Mouse (Mus musculus) spleen, adult 12 weeks (tissue): ENCODE results near the gene Fam133b.
"Not testable (repeated sequence)": the region's sequence is repeated elsewhere in the genome, so short reads cannot be mapped to it uniquely, and the experiment has no call there.

Source experiments
- DNase-seq: peaks from one replicate; pipeline ENCODE4 v3.0.0; 2022; ENCODE audit warnings: low spot score

Gene Fam133b

GRCm38 (mm10) chr5:3600298-3600697 is 56.7 kb downstream of the Fam133b start:
- no peak for DNase-seq

DNA sequence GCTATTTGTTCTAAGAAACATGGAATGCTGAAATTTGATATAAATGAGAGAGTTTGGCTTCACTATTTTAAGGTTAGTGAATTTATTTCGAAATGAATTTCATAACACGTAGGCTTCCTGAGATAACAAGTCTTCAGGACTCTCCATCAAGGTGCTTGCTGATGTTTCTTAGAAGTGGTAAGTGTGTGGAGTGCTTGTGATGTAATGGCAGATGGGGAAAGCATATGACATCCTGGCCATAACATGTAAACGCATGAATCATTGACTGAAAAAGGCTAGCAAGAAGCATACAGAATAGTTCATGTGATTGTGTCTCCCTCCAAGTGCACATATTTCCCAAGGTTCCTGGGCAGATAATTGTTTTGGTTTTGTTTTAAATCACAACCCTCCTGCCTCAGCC is 57.2 kb downstream of the Fam133b start:
- DNase-seq = no peak

DNA sequence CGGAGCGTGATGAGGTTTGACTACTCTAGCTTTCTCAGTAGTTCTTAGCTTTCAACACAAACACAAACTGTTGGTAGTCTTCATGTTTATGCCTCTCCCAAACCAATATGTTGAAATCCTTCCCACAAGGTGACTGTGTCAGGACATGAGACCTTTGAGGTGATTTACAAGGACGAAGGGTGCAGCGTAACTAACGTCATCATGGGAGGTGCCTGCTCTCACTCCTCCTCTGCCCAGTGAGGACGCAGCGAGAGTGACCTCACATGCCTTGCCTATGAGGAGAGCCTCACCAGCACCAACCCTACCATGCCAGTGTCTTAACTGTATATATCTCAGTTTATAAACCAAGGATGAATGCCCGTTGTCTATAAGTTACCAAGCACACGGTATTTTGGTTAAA is 63.5 kb downstream of the Fam133b start:
- DNase-seq = no peak

DNA sequence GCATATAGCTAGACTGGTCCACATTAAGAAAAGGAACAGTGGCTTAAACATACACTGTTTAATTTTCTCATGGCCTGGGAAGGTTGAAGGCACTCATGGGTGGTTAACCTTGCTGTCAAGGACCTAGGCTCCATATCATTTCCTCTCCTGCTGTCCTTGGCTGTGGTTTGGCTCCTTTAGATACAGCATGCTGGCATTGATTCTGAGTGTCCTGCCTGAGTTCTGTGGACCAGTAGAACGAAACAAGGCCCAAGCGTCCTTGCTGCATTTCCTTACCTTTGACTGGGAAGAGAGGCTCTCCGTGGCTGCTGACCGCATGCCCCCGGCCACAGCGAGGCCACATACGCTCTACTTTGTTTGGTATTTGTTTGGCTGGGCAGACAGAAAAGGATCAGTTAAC is 65.6 kb downstream of the Fam133b start:
- no peak for DNase-seq

DNA sequence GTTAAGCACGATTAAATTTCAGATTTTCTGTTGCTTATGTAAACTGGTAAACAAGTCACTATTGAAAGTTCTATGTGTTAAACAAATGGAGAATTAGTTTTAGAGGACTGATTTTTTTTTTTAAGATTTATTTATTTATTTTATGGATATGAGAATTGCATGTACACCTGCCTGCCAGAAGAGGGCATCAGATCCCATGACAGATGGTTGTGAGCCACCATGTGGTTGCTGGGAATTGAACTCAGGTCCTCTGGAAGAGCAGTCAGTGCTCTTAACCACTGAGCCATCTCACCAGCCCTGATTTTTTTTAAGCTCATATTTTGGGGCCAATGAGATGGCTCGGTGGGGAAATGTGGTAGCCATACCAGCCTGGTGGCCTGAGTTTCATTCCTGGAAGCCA is 68.2 kb downstream of the Fam133b start:
- not testable (repeated sequence) for DNase-seq
